In the genomic region with DNA sequence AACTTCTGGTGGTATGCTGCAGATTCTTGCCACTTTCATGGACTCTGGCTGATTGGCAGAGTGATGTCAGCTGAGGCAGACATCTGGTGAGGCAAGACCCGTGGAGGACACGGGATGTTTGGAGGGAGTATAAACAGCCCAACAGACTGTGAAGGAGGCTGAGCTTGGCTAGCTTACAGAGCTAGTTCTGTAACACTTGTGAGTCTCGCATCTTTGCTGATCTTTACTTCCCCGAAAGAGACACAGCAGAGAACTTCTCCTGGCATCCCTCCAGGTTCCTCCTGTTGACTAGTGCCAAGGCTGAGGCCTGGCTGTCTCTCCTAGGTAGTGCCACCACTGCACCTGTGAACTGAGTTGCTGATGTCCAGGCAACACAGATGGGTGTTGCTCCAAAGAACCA, we compare ENCODE assay signal across 16 mouse cellular contexts. TPM values are rescaled to one million over a fixed set of nuclear protein-coding genes. Genes with fewer than 3 reads are reported as not detected.
DNase-seq lines count a peak whose midpoint lies in the region; ATAC-seq and TF ChIP-seq lines count a peak whose summit lies in the region.
"Had no signal": no experiment of that assay in that cellular context is flagged by ENCODE, and none has a peak within 500 bp of the region (broad histone marks: within the 10 kb centered on the region; RNA-seq: fewer than 3 reads in every experiment).

No protein-coding gene starts in this region.

- no peaks in the 10 kb centered on the region; the same call in 1 of the 2 replicates for H3K4me1 ChIP-seq in kidney, adult 2 months (ENCODE audit: control insufficient read depth, insufficient read depth, low read length)
- no peaks in the 10 kb centered on the region for H3K4me1 ChIP-seq in kidney, embryonic 16.5 days (ENCODE audit: insufficient read depth, low read length)
- H3K4me1 ChIP-seq: forebrain, embryonic 15.5 days; heart, embryonic 10.5 days; midbrain, embryonic 13.5 days had no signal

- no peak overlapping the region for H3K4me2 ChIP-seq in kidney, embryonic 16.5 days (replicated peaks; ENCODE audit: low read depth, low read length)
- H3K4me2 ChIP-seq: forebrain, embryonic 15.5 days; midbrain, embryonic 13.5 days had no signal

- peak; percentile 92 for DNase-seq in kidney, adult 2 months
- DNase-seq in 3T3-L1 (ENCODE audit: low read depth, low spot score) (peak; percentile 5), 416B (ENCODE audit: low read depth) (peak; percentile 16)
- peak; percentile 64 for DNase-seq in kidney, postnatal 14 days
- DNase-seq in T-cell, adult 2 months (ENCODE audit: low spot score), result no peak
- DNase-seq in gastrocnemius, postnatal 36 days, result no peak
- DNase-seq: gastrocnemius, adult 2 months; layer of hippocampus, adult 9-11 months; spleen, adult 18-20 months; thymus, postnatal 14 days had no signal

- no peak overlapping the region for H3K4me3 ChIP-seq in kidney, adult 2 months (ENCODE audit: insufficient read depth, low read depth, low read length)
- H3K4me3 ChIP-seq in kidney, embryonic 16.5 days (ENCODE audit: low read length), result no peak overlapping the region
- H3K4me3 ChIP-seq: forebrain, embryonic 15.5 days; gastrocnemius, adult 2 months; heart, embryonic 10.5 days; midbrain, embryonic 13.5 days had no signal

- no peak for TF ChIP-seq CTCF in kidney, adult 2 months (conservative IDR thresholded peaks at IDR 0.05; ENCODE audit: insufficient read depth, insufficient read length, low read depth, low read length)

- no peak overlapping the region for H3K9ac ChIP-seq in kidney, embryonic 16.5 days (replicated peaks; ENCODE audit: low read length)
- H3K9ac ChIP-seq: forebrain, embryonic 15.5 days; midbrain, embryonic 13.5 days had no signal

- H3K27me3 ChIP-seq in kidney, adult 2 months (replicated peaks; ENCODE audit: control insufficient read depth, insufficient read depth, low read length), result no peaks in the 10 kb centered on the region
- H3K27me3 ChIP-seq in kidney, embryonic 16.5 days (ENCODE audit: insufficient read depth, low read length), result no peaks in the 10 kb centered on the region
- H3K27me3 ChIP-seq: forebrain, embryonic 15.5 days; midbrain, embryonic 13.5 days had no signal

- peak overlapping the region; percentile 1; the same call in 1 of the 2 replicates for H3K27ac ChIP-seq in kidney, adult 2 months (ENCODE audit: insufficient read depth, low read depth, low read length)
- no peak overlapping the region for H3K27ac ChIP-seq in kidney, embryonic 16.5 days (ENCODE audit: low read length)
- H3K27ac ChIP-seq: forebrain, embryonic 15.5 days; gastrocnemius, adult 2 months; heart, embryonic 10.5 days; midbrain, embryonic 13.5 days had no signal

- H3K36me3 ChIP-seq in kidney, adult 2 months (ENCODE audit: control insufficient read depth, insufficient read depth, low read length), result no peaks in the 10 kb centered on the region
- H3K36me3 ChIP-seq in kidney, embryonic 16.5 days (ENCODE audit: insufficient read depth, low read length), result no peaks in the 10 kb centered on the region
- H3K36me3 ChIP-seq: forebrain, embryonic 15.5 days; heart, embryonic 10.5 days; midbrain, embryonic 13.5 days had no signal

- no peaks in the 10 kb centered on the region for H3K9me3 ChIP-seq in kidney, embryonic 16.5 days (ENCODE audit: low read length)
- H3K9me3 ChIP-seq: forebrain, embryonic 15.5 days; heart, embryonic 10.5 days; midbrain, embryonic 13.5 days had no signal

- intact Hi-C loops in gastrocnemius, postnatal 36 days (cut with DNase I), result no loop called here

- no peak for TF ChIP-seq POLR2A in kidney, adult 2 months (IDR thresholded peaks at IDR 0.05; ENCODE audit: low read depth, low read length)

- no peak for ATAC-seq in kidney, embryonic 16.5 days (ENCODE audit: low FRiP score, low TSS enrichment)
- ATAC-seq: forebrain, embryonic 15.5 days; midbrain, embryonic 13.5 days had no signal

- WGBS in kidney, adult 2 months, result 19% methylated on average over 4 of the region's 4 CpGs
- WGBS in kidney, embryonic 16.5 days, result 53% methylated on average over 4 of the region's 4 CpGs

RNA-seq across cellular contexts. Expression of a gene that starts 28.6 kb away (rescaled TPM):
- 1,525 and 1,684 TPM in 2 replicates for polyA plus RNA-seq in kidney, adult 2 months (2012; rRNA removed)
- 132 and 211 TPM in 2 replicates for polyA plus RNA-seq in kidney, embryonic 16.5 days (2015; fragmentation: Nextera tagmentation; extraction: Ambion mirVana)
- total RNA-seq in gastrocnemius, postnatal 36 days (2021), result not detected
- total RNA-seq: gastrocnemius, adult 2 months; heart, postnatal 25 days had no signal
- polyA plus RNA-seq: forebrain, embryonic 15.5 days; midbrain, embryonic 13.5 days; neural tube, embryonic 11.5 days had no signal

RNA-seq across cellular contexts. Expression of a gene that starts 48.0 kb away (rescaled TPM):
- 84.5 and 94.1 TPM in 2 replicates for polyA plus RNA-seq in kidney, adult 2 months (2012; rRNA removed)
- 146 and 147 TPM in 2 replicates for polyA plus RNA-seq in kidney, embryonic 16.5 days (2015; fragmentation: Nextera tagmentation; extraction: Ambion mirVana)
- total RNA-seq in gastrocnemius, postnatal 36 days (2021), result 10 to 100 TPM; 62.5 to 70.3 TPM

RNA-seq across cellular contexts. Expression of a gene that starts 58.5 kb away (rescaled TPM):
- 28.8 and 35.3 TPM in 2 replicates for polyA plus RNA-seq in kidney, adult 2 months (2012; rRNA removed)
- polyA plus RNA-seq in kidney, embryonic 16.5 days (2015; fragmentation: Nextera tagmentation; extraction: Ambion mirVana), result 23.3 and 28.9 TPM in 2 replicates
- 10 to 100 TPM; 45.8 to 86.2 TPM for total RNA-seq in gastrocnemius, postnatal 36 days (2021)
- polyA plus RNA-seq: midbrain, embryonic 13.5 days; neural tube, embryonic 11.5 days had no signal

Comparison
In these comparisons a context has a peak if more than half of its experiments do, and no peak if none do; other contexts are left out.
1. DNase-seq: peak in kidney, adult 2 months (single experiment), 3T3-L1 (single experiment), 416B (single experiment) and kidney, postnatal 14 days (single experiment); none in T-cell, adult 2 months (single experiment) and gastrocnemius, postnatal 36 days (0 of 2).